Mouse (Mus musculus) limb, embryonic 11.5 days (tissue): ENCODE data around the gene Platr25. TPM values are rescaled to one million over a fixed set of nuclear protein-coding genes. Genes with fewer than 3 reads are reported as not detected.
"Not testable (repeated sequence)": the region's sequence is repeated elsewhere in the genome, so short reads cannot be mapped to it uniquely, and the experiment has no call there.

Experiments used
- ATAC-seq: fragments of 200-750 bp; cut with Nextera tagmentation; 2 replicates; pipeline ENCODE4 v1.8.0; 2017; ENCODE audit warnings: low read depth; ENCODE audit not compliant: insufficient number of reproducible peaks, low FRiP score, low TSS enrichment
- DNase-seq: peaks from one replicate; pipeline ENCODE4 v3.0.0-alpha.2; 2015; ENCODE audit warnings: low spot score
- H3K27ac ChIP-seq: fragments of 300-500 bp; sonication (generic); replicated peaks from 2 replicates; pipeline ENCODE4 v1.5.1; 2014; ENCODE audit warnings: low read depth, mild to moderate bottlenecking, low read length
- H3K27me3 ChIP-seq: fragments of 300-500 bp; sonication (generic); 2 replicates; pipeline ENCODE4 v1.6.1; 2014; ENCODE audit warnings: mild to moderate bottlenecking, low read length, mixed read lengths; ENCODE audit not compliant: control insufficient read depth, insufficient read depth
- H3K36me3 ChIP-seq: fragments of 300-500 bp; sonication (generic); 2 replicates; pipeline ENCODE4 v1.6.1; 2014; ENCODE audit warnings: mild to moderate bottlenecking, low read length, moderate library complexity, mixed read lengths; ENCODE audit not compliant: control insufficient read depth, insufficient read depth
- H3K4me1 ChIP-seq: fragments of 300-500 bp; sonication (generic); 2 replicates; pipeline ENCODE4 v1.6.1; 2014; ENCODE audit warnings: low read length, mixed read lengths; ENCODE audit not compliant: control insufficient read depth, insufficient read depth
- H3K4me2 ChIP-seq: fragments of 300-500 bp; sonication (generic); 2 replicates; pipeline ENCODE4 v1.6.1; 2014; ENCODE audit warnings: low read depth, mild to moderate bottlenecking, moderate library complexity; ENCODE audit not compliant: severe bottlenecking
- H3K4me3 ChIP-seq: fragments of 300-500 bp; sonication (generic); 2 replicates; pipeline ENCODE4 v1.5.1; 2014; ENCODE audit warnings: low read depth, low read length
- H3K9ac ChIP-seq: fragments of 300-500 bp; sonication (generic); 2 replicates; pipeline ENCODE4 v1.6.1; 2014; ENCODE audit warnings: mild to moderate bottlenecking, low read length
- H3K9me3 ChIP-seq: fragments of 300-500 bp; sonication (generic); 2 replicates; pipeline ENCODE4 v1.6.1; 2016; ENCODE audit warnings: low read length; ENCODE audit not compliant: control insufficient read depth
- WGBS: fragments of 180-500 bp; shearing (Covaris S2); extraction: QIAGEN DNeasy Blood & Tissue Kit; methylation state at CpG from one replicate; pipeline ENCODE4 v1.1.7; 2014; 5-methylcytosine and 5-hydroxymethylcytosine counted together
- microRNA counts: library from miRNA; unstranded; fragments of <30 nt; microRNA quantifications from one replicate; lab custom pipeline; 2016
- microRNA-seq: library from miRNA; unstranded; fragments of <30 nt; microRNA quantifications from one replicate; pipeline ENCODE4, GENCODE M21; 2016
- polyA plus RNA-seq: library from polyadenylated mRNA; unstranded; fragments of >200 nt; fragmentation: Nextera tagmentation; extraction: Ambion mirVana; gene quantifications from 2 replicates; pipeline ENCODE4 v1.2.1, GENCODE M21; 2014

Gene Platr25
- polyA plus RNA-seq, 1 experiment from 2014 or later, result 40.5 TPM

DNA sequence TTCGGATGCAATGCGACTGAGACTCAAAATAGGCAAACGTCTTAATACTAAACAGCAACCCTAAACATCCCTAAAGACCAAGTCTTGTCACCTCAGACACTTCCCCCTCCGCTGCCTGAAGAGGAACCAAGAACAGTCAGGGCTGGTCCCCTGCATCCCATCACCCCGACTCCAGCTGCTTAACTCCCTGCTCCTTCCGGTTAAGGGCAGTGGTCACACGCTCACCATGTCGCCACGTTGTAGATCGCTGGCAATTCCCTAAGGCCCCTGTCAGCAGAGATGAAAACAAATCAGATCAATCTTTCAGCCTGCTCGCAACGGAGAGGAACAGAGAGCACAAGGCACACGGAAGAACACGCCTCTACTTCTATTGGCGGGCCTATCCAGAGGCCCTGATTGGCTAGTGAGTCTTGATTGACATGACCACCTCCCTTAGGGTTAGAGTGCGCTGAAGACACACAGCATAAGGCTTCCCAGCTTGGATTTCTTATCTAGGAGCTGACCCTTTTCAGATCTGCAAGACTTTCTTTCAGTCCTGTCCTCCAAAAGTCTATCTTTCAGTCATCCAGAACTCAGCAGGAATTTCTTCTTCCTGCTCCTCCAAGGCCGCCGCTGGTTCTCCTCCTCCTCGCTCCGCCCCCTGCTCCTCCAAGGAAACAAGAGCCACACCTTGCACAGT, 75.8 kb downstream of the Platr25 start:
- peak overlapping the region; percentile 35 for H3K4me3 ChIP-seq
- not testable (repeated sequence) for H3K27ac ChIP-seq, H3K9ac ChIP-seq, H3K9me3 ChIP-seq, H3K4me1 ChIP-seq, H3K27me3 ChIP-seq, H3K36me3 ChIP-seq
- ATAC-seq (peak; percentile 95), DNase-seq (peak; percentile 65)
- peak overlapping the region; percentile 43; the same call in 1 of the 2 replicates for H3K4me2 ChIP-seq
- 1% methylated on average over 17 of the region's 20 CpGs for WGBS

DNA sequence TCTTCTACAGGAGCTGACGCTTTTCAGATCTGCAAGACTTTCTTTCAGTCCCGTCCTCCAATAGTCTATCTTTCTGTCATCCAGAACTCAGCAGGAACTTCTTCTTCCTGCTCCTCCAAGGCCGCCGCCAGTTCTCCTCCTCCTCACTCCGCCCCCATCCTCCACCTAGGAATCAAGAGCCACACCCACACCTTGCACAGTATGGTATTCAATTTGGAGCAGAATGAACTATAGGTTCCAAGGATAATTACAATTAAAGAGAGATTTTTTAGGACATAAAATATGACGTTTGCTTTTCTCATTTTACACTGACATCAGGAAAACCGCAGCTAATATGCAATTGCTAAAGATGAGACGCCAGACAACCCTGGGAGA, 107.2 kb downstream of the Platr25 start:
- WGBS, result 30% methylated on average over 8 of the region's 8 CpGs
- Histone ChIP-seq H3K36me3 (no peaks in the 10 kb centered on the region), H3K9me3 (no peaks in the 10 kb centered on the region), H3K27ac (no peak overlapping the region), H3K4me3 (peak overlapping the region; percentile 45), H3K4me1 (no peaks in the 10 kb centered on the region), H3K9ac (no peak overlapping the region), H3K27me3 (no peaks in the 10 kb centered on the region), H3K4me2 (peak overlapping the region; percentile 43; the same call in 1 of the 2 replicates)
- DNase-seq (no peak), ATAC-seq (0 out of 2 replicates have a peak, but pooled peaks have one; percentile 57)

DNA sequence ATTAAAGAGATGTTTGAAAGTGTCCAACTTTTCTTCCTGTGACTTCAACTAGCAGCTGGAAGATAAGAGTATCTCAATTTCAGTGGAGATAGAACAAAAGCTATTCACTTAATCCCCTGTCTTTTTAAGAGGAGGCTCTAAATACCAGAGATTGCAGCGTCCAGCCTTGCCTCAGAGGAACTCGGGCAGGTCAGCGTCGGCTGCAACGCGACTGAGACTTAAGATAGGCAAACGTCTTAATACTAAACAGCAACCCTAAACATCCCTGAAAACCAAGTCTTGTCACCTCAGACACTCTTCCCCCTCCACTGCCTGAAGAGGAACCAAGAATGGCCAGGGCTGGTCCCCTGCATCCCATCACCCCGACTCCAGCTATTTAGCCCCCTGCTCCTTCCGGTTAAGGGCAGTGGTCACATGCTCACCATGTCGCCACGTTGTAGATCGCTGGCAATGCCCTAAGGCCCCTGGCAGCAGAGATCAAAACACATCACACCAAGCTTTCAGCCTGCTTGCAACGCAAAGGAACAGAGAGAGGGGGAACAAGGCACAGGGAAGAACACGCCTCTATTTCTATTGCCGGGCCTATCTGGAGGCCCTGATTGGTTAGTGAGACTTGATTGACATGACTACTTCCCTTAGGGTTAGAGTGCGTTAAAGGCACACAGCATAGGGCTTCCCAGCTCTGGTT, 107.7 kb downstream of the Platr25 start:
- H3K27me3 ChIP-seq, H3K27ac ChIP-seq, H3K4me1 ChIP-seq, H3K36me3 ChIP-seq, H3K9me3 ChIP-seq: not testable (repeated sequence)
- WGBS, result 2% methylated on average over 16 of the region's 16 CpGs
- peak overlapping the region; percentile 43; the same call in 1 of the 2 replicates for H3K9ac ChIP-seq
- ATAC-seq, result peak; percentile 93
- peak overlapping the region; percentile 45 for H3K4me3 ChIP-seq
- peak overlapping the region; percentile 43 for H3K4me2 ChIP-seq
- peak; percentile 71 for DNase-seq

DNA sequence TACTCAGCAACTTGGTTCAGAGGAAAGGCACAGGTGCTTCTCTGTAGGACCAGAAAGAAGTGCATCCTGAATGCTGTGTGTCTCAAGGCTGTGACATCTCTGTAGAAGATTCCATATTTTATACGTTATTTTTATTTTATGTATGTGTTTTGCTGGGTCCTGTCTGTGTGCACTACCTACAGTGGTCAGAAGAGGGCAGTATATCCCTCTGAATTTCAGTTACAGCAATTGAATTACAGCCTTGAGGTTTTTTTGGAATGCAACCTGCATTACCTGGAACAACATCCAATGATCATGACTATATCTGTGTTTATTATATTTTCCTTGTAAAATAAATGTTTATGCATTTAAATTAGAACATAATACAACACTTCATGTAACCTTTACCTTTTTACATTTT, 133.4 kb downstream of the Platr25 start:
- H3K27me3 ChIP-seq, H3K9me3 ChIP-seq, H3K4me1 ChIP-seq, H3K36me3 ChIP-seq, ATAC-seq, H3K9ac ChIP-seq, H3K4me3 ChIP-seq, H3K27ac ChIP-seq, H3K4me2 ChIP-seq: not testable (repeated sequence)
- 49% methylated on average over 1 of the region's 1 CpGs for WGBS
- DNase-seq, result peak; percentile 65

DNA sequence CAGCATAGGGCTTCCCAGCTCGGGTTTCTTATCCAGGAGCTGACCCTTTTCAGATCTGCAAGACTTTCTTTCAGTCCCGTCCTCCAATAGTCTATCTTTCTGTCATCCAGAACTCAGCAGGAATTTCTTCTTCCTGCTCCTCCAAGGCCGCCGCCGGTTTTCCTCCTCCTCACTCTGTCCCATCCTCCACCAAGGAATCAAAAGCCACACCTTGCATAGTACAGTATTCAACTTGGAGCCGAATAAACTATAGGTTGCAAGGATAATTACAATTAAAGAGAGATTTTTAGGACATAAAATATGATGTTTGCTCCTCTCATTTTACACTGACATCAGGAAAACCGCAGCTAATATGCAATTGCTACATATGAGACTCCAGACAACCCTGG, 136.2 kb downstream of the Platr25 start:
- not testable (repeated sequence) for H3K27ac ChIP-seq, H3K9me3 ChIP-seq, H3K36me3 ChIP-seq, H3K27me3 ChIP-seq, H3K4me1 ChIP-seq, H3K9ac ChIP-seq, ATAC-seq
- H3K4me3 ChIP-seq, result peak overlapping the region; percentile 34; the same call in 1 of the 2 replicates
- peak overlapping the region; percentile 40; the same call in 1 of the 2 replicates for H3K4me2 ChIP-seq
- DNase-seq, result peak; percentile 21
- 8% methylated on average over 7 of the region's 7 CpGs for WGBS

DNA sequence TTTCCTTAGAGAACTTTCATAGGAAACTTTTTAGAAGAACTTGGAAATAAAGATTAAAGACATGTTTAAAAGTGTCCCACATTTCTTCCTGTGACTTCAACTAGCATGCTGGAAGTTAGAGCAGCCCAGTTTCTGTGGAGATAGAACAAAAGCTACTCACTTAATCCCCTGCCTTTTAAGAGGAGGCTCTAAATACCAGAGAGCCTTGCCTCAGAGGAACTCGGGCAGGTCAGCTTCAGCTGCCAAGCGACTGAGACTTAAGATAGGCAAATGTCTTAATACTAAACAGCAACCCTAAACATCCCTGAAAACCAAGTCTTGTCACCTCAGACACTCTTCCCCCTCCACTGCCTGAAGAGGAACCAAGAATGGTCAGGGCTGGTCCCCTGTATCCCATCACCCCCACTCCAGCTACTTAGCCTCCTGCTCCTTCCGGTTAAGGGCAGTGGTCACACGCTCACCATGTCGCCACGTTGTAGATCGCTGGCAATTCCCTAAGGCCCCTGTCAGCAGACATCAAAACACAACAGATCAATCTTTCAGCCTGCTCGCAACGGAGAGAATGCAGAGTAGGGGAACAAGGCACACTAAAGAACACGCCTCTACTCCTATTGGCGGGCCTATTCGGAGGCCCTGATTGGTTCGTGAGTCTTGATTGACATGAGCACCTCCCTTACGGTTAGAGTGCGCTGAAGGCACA, 136.8 kb downstream of the Platr25 start, which contains the start of gene 6720489N17Rik:
TSS of gene 6720489N17Rik (minus strand) at position 606 of the 700 bp plus-strand sequence.
- not testable (repeated sequence) for H3K36me3 ChIP-seq, H3K9me3 ChIP-seq, H3K27me3 ChIP-seq, H3K27ac ChIP-seq, H3K4me1 ChIP-seq
- H3K9ac ChIP-seq, result peak within 1 kb of the TSS; percentile 55
- ATAC-seq, result peak; percentile 100
- DNase-seq, result peak; percentile 84
- under 1% methylated on average over 15 of the region's 15 CpGs for WGBS
- peak within 1 kb of the TSS; percentile 34 for H3K4me3 ChIP-seq
- H3K4me2 ChIP-seq, result peak within 1 kb of the TSS; percentile 40; the same call in 1 of the 2 replicates

MicroRNAs within 50 kb of the gene (microRNA counts, 519-probe panel; counts per million panel counts)
- microRNA mmu-miR-713 (lab: Ali Mortazavi, UCI), result not detected

Small RNA genes lying within 50 kb of the gene (microRNA-seq; reads per million reads assigned to microRNA genes)
- gene Gm24020, result not detected
- gene Gm24588, result not detected
- gene Mir713, result not detected

Other genes starting within 250 kb of the Platr25 start
- gene Zfp935, start 202.2 kb downstream of the Platr25 start, polyA plus RNA-seq, result 1.9 TPM in 1 of 2 replicates, not detected in the other
- 29.1 and 30.2 TPM in 2 replicates for gene Zfp934, start 189.5 kb downstream of the Platr25 start, polyA plus RNA-seq
- gene 6720489N17Rik, start 136.5 kb downstream of the Platr25 start, polyA plus RNA-seq, result 19.0 and 21.7 TPM in 2 replicates
- 13.6 and 14.7 TPM in 2 replicates for gene Gm5141, start 25.1 kb upstream of the Platr25 start, polyA plus RNA-seq
- gene Fbp2, start 97.7 kb upstream of the Platr25 start, polyA plus RNA-seq, result 0.15 and 0.96 TPM in 2 replicates
- 0.13 TPM in 1 of 2 replicates, not detected in the other for gene Fbp1, start 127.6 kb upstream of the Platr25 start, polyA plus RNA-seq
- gene 2010111I01Rik, start 204.2 kb upstream of the Platr25 start, polyA plus RNA-seq, result 132 and 134 TPM in 2 replicates